Mouse (Mus musculus) hindbrain, embryonic 14.5 days (tissue): ENCODE data around the gene Rtn4. TPM values are rescaled to one million over a fixed set of nuclear protein-coding genes. Genes with fewer than 3 reads are reported as not detected.
"Not testable (repeated sequence)": the region's sequence is repeated elsewhere in the genome, so short reads cannot be mapped to it uniquely, and the experiment has no call there.

Source experiments
- ATAC-seq: fragments of 200-750 bp; cut with Nextera tagmentation; 2 replicates; pipeline ENCODE4 v1.8.0; 2017; ENCODE audit warnings: moderate number of reproducible peaks, mild to moderate bottlenecking, moderate TSS enrichment, moderate library complexity; ENCODE audit not compliant: low FRiP score
- DNase-seq: peaks from one replicate; pipeline ENCODE4 v3.0.0-alpha.2; 2015; ENCODE audit warnings: low spot score
- H3K27ac ChIP-seq: fragments of 300-500 bp; sonication (generic); 2 replicates; pipeline ENCODE4 v1.5.1; 2014; ENCODE audit warnings: mild to moderate bottlenecking, moderate library complexity
- H3K27me3 ChIP-seq: fragments of 300-500 bp; sonication (generic); 2 replicates; pipeline ENCODE4 v1.6.1; 2014; ENCODE audit warnings: mild to moderate bottlenecking, low read length, mixed read lengths; ENCODE audit not compliant: control insufficient read depth, insufficient read depth
- H3K36me3 ChIP-seq: fragments of 300-500 bp; sonication (generic); replicated peaks from 2 replicates; pipeline ENCODE4 v1.6.1; 2014; ENCODE audit not compliant: control insufficient read depth, insufficient read depth
- H3K4me1 ChIP-seq: fragments of 300-500 bp; sonication (generic); replicated peaks from 2 replicates; pipeline ENCODE4 v1.6.1; 2014; ENCODE audit warnings: antibody characterized with exemption, low read length, mixed read lengths; ENCODE audit not compliant: control insufficient read depth, insufficient read depth
- H3K4me2 ChIP-seq: fragments of 300-500 bp; sonication (generic); replicated peaks from 2 replicates; pipeline ENCODE4 v1.6.1; 2014; ENCODE audit warnings: mild to moderate bottlenecking, moderate library complexity
- H3K4me3 ChIP-seq: fragments of 300-500 bp; sonication (generic); replicated peaks from 2 replicates; pipeline ENCODE4 v1.5.1; 2014; ENCODE audit warnings: mild to moderate bottlenecking, low read length
- H3K9ac ChIP-seq: fragments of 300-500 bp; sonication (generic); 2 replicates; pipeline ENCODE4 v1.6.1; 2014
- H3K9me3 ChIP-seq: fragments of 300-500 bp; sonication (generic); 2 replicates; pipeline ENCODE4 v1.6.1; 2016; ENCODE audit warnings: low read length; ENCODE audit not compliant: control insufficient read depth
- WGBS: fragments of 180-500 bp; shearing (Covaris S2); extraction: QIAGEN DNeasy Blood & Tissue Kit; methylation state at CpG from one replicate; pipeline ENCODE4 v1.1.7; 2014; 5-methylcytosine and 5-hydroxymethylcytosine counted together
- polyA plus RNA-seq: library from polyadenylated mRNA; unstranded; fragments of >200 nt; fragmentation: Nextera tagmentation; extraction: Ambion mirVana; gene quantifications from 2 replicates; pipeline ENCODE4 v1.2.1, GENCODE M21; 2014

Gene Rtn4
- polyA plus RNA-seq, 1 experiment from 2014 or later, result 112 TPM

GRCm38 (mm10) chr11:29748750-29749467 is 56.2 kb downstream of the Rtn4 start:
- H3K9me3 ChIP-seq, result no peaks in the 10 kb centered on the region
- no peak for ATAC-seq

GRCm38 (mm10) chr11:29749468-29749829 is 56.7 kb downstream of the Rtn4 start:
- WGBS, result 94% methylated on average over 1 of the region's 1 CpGs
- Histone ChIP-seq H3K9me3 (no peaks in the 10 kb centered on the region), H3K4me3 (no peak overlapping the region), H3K36me3 (peaks cover 54% of the 10 kb centered on the region), H3K27me3 (no peaks in the 10 kb centered on the region), H3K27ac (no peak overlapping the region), H3K4me1 (no peaks in the 10 kb centered on the region), H3K9ac (no peak overlapping the region), H3K4me2 (no peak overlapping the region)
- DNase-seq (no peak), ATAC-seq (no peak)

More at GRCm38 (mm10) chr11:29748750-29749467, 56.2 kb downstream of the Rtn4 start:
- Histone ChIP-seq H3K36me3 (peaks cover 59% of the 10 kb centered on the region), H3K27ac (no peak overlapping the region), H3K27me3 (no peaks in the 10 kb centered on the region), H3K9ac (no peak overlapping the region), H3K4me1 (no peaks in the 10 kb centered on the region), H3K4me2 (no peak overlapping the region), H3K4me3 (no peak overlapping the region)
- no peak for DNase-seq
- WGBS, result 88% methylated on average over 8 of the region's 8 CpGs

- no peak overlapping the region for H3K4me3 ChIP-seq
- no peak overlapping the region for H3K4me2 ChIP-seq
- 95% methylated on average over 2 of the region's 2 CpGs for WGBS
- H3K9ac ChIP-seq, result no peak overlapping the region
- H3K27ac ChIP-seq, result no peak overlapping the region
- no peak for DNase-seq
- no peaks in the 10 kb centered on the region for H3K4me1 ChIP-seq
- peaks cover 38% of the 10 kb centered on the region for H3K36me3 ChIP-seq
- no peaks in the 10 kb centered on the region for H3K27me3 ChIP-seq
- no peak for ATAC-seq
- no peaks in the 10 kb centered on the region for H3K9me3 ChIP-seq
These were observed 58.3 kb downstream of the Rtn4 start for GRCm38 (mm10) chr11:29751013-29751412.

- Histone ChIP-seq H3K27ac (no peak overlapping the region), H3K9ac (no peak overlapping the region), H3K4me1 (no peaks in the 10 kb centered on the region), H3K4me3 (no peak overlapping the region), H3K27me3 (no peaks in the 10 kb centered on the region), H3K36me3 (peaks cover 29% of the 10 kb centered on the region), H3K9me3 (no peaks in the 10 kb centered on the region), H3K4me2 (no peak overlapping the region)
- no peak for DNase-seq
- WGBS, result 88% methylated on average over 14 of the region's 14 CpGs
- no peak for ATAC-seq
These were observed 59.2 kb downstream of the Rtn4 start for GRCm38 (mm10) chr11:29751648-29752611.

DNA sequence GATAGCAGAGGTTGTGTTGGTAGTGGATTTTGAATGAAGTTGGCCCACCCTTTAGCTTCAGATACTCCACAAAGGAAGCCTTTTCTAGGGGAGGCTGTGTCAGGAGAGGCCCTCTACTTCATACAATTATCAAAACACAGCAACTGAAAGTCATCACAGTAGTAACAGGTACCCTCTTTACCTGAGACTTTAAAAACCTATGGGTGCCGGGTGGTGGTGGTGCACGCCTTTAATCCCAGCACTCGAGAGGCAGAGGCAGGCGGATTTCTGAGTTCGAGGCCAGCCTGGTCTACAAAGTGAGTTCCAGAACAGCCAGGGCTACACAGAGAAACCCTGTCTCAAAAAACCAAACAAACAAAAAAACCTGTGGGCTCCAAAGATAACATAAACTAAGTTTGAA is 63.3 kb downstream of the Rtn4 start:
- not testable (repeated sequence) for ATAC-seq, H3K36me3 ChIP-seq, H3K27ac ChIP-seq

GRCm38 (mm10) chr11:29758617-29759016 is 65.9 kb downstream of the Rtn4 start:
- H3K4me3 ChIP-seq, result no peak overlapping the region
- H3K9me3 ChIP-seq, result no peaks in the 10 kb centered on the region
- DNase-seq (no peak), ATAC-seq (peak; percentile 41; the same call in 1 of the 2 replicates)
- no peaks in the 10 kb centered on the region for H3K27me3 ChIP-seq
- 0 out of 2 replicates have a peak, but pooled peaks cover 6% of the 10 kb centered on the region for H3K36me3 ChIP-seq
- H3K27ac ChIP-seq, result no peak overlapping the region
- H3K4me2 ChIP-seq, result no peak overlapping the region
- H3K4me1 ChIP-seq, result no peaks in the 10 kb centered on the region
- 88% methylated on average over 5 of the region's 5 CpGs for WGBS
- H3K9ac ChIP-seq, result no peak overlapping the region

More for the DNA sequence above, 63.3 kb downstream of the Rtn4 start:
- H3K4me3 ChIP-seq, H3K4me1 ChIP-seq, H3K9me3 ChIP-seq, DNase-seq, H3K9ac ChIP-seq, H3K4me2 ChIP-seq, H3K27me3 ChIP-seq: not testable (repeated sequence)
- WGBS, result 100% methylated on average over 5 of the region's 5 CpGs

DNA sequence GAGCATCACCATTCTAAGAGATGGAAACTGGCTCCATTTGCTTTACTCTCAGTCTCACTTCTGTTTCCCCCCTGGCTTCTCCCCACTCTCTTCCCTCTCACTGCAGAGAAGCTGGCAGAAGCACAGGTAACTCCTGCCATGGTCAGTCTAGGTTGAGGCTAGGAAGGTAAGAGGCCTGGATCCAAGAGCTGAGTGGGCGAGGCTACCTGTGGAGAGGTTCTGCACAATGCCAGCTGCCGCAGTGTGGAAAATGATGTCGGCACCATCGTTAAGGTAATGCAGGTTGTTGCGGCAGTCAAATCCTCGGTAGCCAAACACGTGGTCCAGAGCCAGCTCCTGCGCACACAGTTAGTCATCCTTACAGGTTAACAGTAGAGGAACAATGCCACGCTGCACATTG is 68.6 kb downstream of the Rtn4 start:
- Histone ChIP-seq H3K4me2 (no peak overlapping the region), H3K4me1 (no peaks in the 10 kb centered on the region), H3K27me3 (no peaks in the 10 kb centered on the region), H3K27ac (no peak overlapping the region), H3K9ac (no peak overlapping the region), H3K36me3 (0 out of 2 replicates have a peak, but pooled peaks cover 6% of the 10 kb centered on the region), H3K4me3 (no peak overlapping the region), H3K9me3 (no peaks in the 10 kb centered on the region)
- ATAC-seq, result no peak
- no peak for DNase-seq
- WGBS, result 93% methylated on average over 9 of the region's 9 CpGs

GRCm38 (mm10) chr11:29762768-29763167 is 70.0 kb downstream of the Rtn4 start:
- no peak overlapping the region for H3K27ac ChIP-seq
- no peaks in the 10 kb centered on the region for H3K4me1 ChIP-seq
- H3K4me2 ChIP-seq, result no peak overlapping the region
- ATAC-seq (no peak), DNase-seq (no peak)
- H3K4me3 ChIP-seq, result no peak overlapping the region
- H3K9me3 ChIP-seq, result no peaks in the 10 kb centered on the region
- 0 out of 2 replicates have a peak, but pooled peaks cover 6% of the 10 kb centered on the region for H3K36me3 ChIP-seq
- H3K27me3 ChIP-seq, result no peaks in the 10 kb centered on the region
- no peak overlapping the region for H3K9ac ChIP-seq
- WGBS, result 100% methylated on average over 1 of the region's 1 CpGs

GRCm38 (mm10) chr11:29765063-29765462 is 72.3 kb downstream of the Rtn4 start:
- no peaks in the 10 kb centered on the region for H3K4me1 ChIP-seq
- H3K4me2 ChIP-seq, result no peak overlapping the region
- no peak overlapping the region for H3K27ac ChIP-seq
- no peak overlapping the region for H3K9ac ChIP-seq
- 39% methylated on average over 4 of the region's 4 CpGs for WGBS
- no peak overlapping the region for H3K4me3 ChIP-seq
- DNase-seq, result no peak
- no peaks in the 10 kb centered on the region for H3K36me3 ChIP-seq
- no peaks in the 10 kb centered on the region for H3K9me3 ChIP-seq
- no peaks in the 10 kb centered on the region for H3K27me3 ChIP-seq
- ATAC-seq, result no peak
